Mouse (Mus musculus) erythroblast, embryonic 14.5 days (primary cell): ENCODE measurements at regions not wholly inside any gene's neighbourhood (a gene's known extent, or its start where the extent isn't known, plus 50 kb on each side); places are given as distances from the start of the nearest gene placed in this dataset.

Experiments
- GATA1 ChIP-seq: IDR thresholded peaks from 2 replicates; pipeline ENCODE4 v1.6.1; 2012; ENCODE audit warnings: low read length, inconsistent platforms, mixed read lengths
- TAL1 ChIP-seq: IDR thresholded peaks from 3 replicates; pipeline ENCODE4 v1.6.1; 2012; ENCODE audit warnings: low read length, inconsistent platforms, mixed read lengths

GRCm38 (mm10) chr10:83937168-83937567 is 214.5 kb downstream of the 1500009L16Rik start:
- TF ChIP-seq TAL1 (no peak), GATA1 (no peak)
